Mouse (Mus musculus) telencephalon, adult 2 months (tissue): Measurements from ENCODE around the gene Gimap7.
"Not testable (repeated sequence)": the region's sequence is repeated elsewhere in the genome, so short reads cannot be mapped to it uniquely, and the experiment has no call there.

Experiments used
- DNase-seq: peaks from one replicate; pipeline ENCODE4 v3.0.0-alpha.2; 2011; ENCODE audit warnings: low read depth, low spot score

Gene Gimap7

GRCm38 (mm10) chr6:48718455-48718854 lies at the start of gene Gimap7, which contains the start of gene Gm28053:
Gimap7 (plus strand) TSS chr6:48718621.
Gm28053 (plus strand) TSS chr6:48718607.
- DNase-seq: no peak

- DNase-seq: no peak
These were observed 48.9 kb upstream of the Gimap7 start for GRCm38 (mm10) chr6:48669446-48669969.

- no peak for DNase-seq
These were observed 43.9 kb upstream of the Gimap7 start for GRCm38 (mm10) chr6:48674291-48675058.

- DNase-seq: no peak
These were observed 43.0 kb upstream of the Gimap7 start for GRCm38 (mm10) chr6:48675400-48675930.

GRCm38 (mm10) chr6:48675931-48676859 lies 42.2 kb upstream of the Gimap7 start, which contains the start of gene Gimap9:
Gimap9 (plus strand) TSS chr6:48676129.
- DNase-seq: no peak

- DNase-seq: no peak
These were observed 41.5 kb upstream of the Gimap7 start for GRCm38 (mm10) chr6:48676860-48677415.

- DNase-seq: no peak
These were observed 40.7 kb upstream of the Gimap7 start for GRCm38 (mm10) chr6:48677492-48678345.

GRCm38 (mm10) chr6:48678391-48678790 lies 40.0 kb upstream of the Gimap7 start:
- DNase-seq: no peak

GRCm38 (mm10) chr6:48679701-48680100 lies 38.7 kb upstream of the Gimap7 start:
- no peak for DNase-seq

GRCm38 (mm10) chr6:48680421-48680820 lies 38.0 kb upstream of the Gimap7 start:
- DNase-seq: no peak

- no peak for DNase-seq
These were observed 36.8 kb upstream of the Gimap7 start for GRCm38 (mm10) chr6:48681472-48682090.

GRCm38 (mm10) chr6:48682271-48682670 lies 36.1 kb upstream of the Gimap7 start:
- DNase-seq: peak; percentile 24

GRCm38 (mm10) chr6:48683263-48683821 lies 35.1 kb upstream of the Gimap7 start:
- DNase-seq: not testable (repeated sequence)

- DNase-seq: no peak
These were observed 34.1 kb upstream of the Gimap7 start, which contains the start of gene Gimap4 for GRCm38 (mm10) chr6:48684319-48684718. Gimap4 (plus strand) TSS chr6:48684549.

- DNase-seq: no peak
These were observed 33.6 kb upstream of the Gimap7 start for GRCm38 (mm10) chr6:48684806-48685205.

- DNase-seq: no peak
These were observed 33.2 kb upstream of the Gimap7 start for GRCm38 (mm10) chr6:48685251-48685650.

- DNase-seq: no peak
These were observed 32.4 kb upstream of the Gimap7 start for GRCm38 (mm10) chr6:48685694-48686665.

- DNase-seq: no peak
These were observed 31.3 kb upstream of the Gimap7 start for GRCm38 (mm10) chr6:48687077-48687476.
